Mouse (Mus musculus) large intestine, adult 2 months (tissue): ENCODE data around the gene Trp53inp2. TPM values are rescaled to one million over a fixed set of nuclear protein-coding genes. Genes with fewer than 3 reads are reported as not detected.

ENCODE experiments used
- DNase-seq: peaks from one replicate; pipeline ENCODE4 v3.0.0-alpha.2; 2012; ENCODE audit warnings: low read depth, low spot score
- WGBS: fragments of 180-500 bp; shearing (Covaris S2); methylation state at CpG from one replicate; pipeline ENCODE4 v1.1.7; 2018; 5-methylcytosine and 5-hydroxymethylcytosine counted together
- polyA plus RNA-seq: library from polyadenylated mRNA; depleted of rRNA; stranded (reverse); fragments of >200 nt; gene quantifications from 2 replicates; pipeline ENCODE4 v1.2.3, GENCODE M21; 2012; rRNA removed

The Trp53inp2 gene
- polyA plus RNA-seq: 59.2 and 83.3 TPM in 2 replicates

DNA sequence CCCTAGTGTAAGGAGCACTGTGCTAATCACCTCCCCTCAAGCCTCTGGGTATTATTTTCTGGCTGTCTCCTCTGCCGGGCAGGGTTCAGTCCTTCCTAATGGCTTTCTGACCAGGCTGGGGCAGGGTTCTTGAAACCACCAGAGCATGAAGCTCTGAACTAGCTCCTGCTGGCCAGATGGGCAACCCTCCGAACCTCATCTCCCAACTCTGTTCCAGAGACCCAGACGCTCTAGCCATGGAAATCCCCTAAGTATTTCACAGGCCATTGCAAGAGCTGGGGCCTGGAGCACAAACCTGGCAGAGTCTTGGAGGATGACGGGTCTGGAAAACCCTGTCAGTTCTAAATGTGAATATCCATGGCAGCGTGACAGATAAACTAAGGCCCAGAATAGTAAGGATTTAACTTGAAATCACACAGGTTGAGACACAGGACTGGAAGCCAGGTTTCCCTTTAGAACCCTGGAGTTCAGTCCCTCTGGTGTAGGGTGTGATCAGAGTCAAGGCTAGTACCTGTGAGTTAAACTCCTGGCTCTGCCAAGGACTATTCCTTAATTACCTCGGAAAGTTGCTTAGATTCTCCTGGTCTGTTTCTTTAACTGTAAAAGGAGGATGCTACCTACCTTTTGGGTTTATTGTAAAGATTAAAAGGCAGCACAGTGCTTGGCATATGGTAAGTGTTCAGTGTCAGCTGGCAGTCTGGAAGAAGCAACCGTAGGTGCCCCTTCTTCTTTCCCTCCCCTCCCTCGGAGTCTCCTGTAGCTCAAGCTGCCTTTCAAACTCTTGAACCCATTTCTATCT, at the start of gene Trp53inp2:
Gene Trp53inp2 (plus strand): TSS at position 799 of the 799 bp plus-strand sequence.
- WGBS: 55% methylated on average over 8 of the region's 8 CpGs
- no peak for DNase-seq

DNA sequence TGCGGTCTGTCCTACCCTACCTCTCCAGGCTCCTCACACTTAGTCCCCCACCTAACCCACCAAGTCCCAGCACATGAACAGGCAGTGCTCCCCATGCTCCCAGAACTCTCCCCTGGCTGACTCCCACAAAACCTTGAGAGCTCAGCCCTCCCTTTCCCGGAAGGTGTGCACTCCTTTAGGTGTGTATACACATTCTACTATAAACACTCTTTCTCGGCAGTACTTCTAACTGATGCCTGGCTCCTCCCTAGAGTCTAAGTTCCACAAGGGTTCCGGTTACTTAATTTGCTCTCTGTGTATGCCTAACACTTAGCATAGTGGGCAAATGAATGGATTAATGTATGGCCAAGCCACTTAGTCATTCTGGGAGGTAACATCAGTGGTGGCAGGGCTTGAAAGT, 49.5 kb upstream of the Trp53inp2 start:
- WGBS: 54% methylated on average over 4 of the region's 4 CpGs
- no peak for DNase-seq

GRCm38 (mm10) chr2:155333421-155333820, 47.4 kb upstream of the Trp53inp2 start:
- WGBS: 89% methylated on average over 1 of the region's 1 CpGs
- no peak for DNase-seq

DNA sequence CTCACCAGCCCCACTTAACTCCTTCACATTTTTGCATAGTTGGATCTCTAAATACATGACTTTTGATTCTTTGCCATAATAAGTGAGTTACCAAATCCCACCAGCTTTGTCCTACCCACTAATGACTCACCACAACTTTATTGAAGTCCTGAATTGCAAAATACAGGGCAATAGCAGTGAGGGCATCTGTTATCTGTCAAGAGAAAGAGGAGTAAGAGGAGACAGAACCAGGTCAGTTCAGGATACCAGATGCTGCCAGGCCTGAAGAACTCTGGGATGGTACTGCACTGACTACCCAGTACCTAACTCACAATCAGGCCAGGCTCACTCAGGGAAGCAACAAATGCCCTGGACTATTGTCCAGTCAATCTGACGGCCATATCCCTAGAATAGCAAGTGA, 45.6 kb upstream of the Trp53inp2 start:
- 78% methylated on average over 1 of the region's 1 CpGs for WGBS
- no peak for DNase-seq

DNA sequence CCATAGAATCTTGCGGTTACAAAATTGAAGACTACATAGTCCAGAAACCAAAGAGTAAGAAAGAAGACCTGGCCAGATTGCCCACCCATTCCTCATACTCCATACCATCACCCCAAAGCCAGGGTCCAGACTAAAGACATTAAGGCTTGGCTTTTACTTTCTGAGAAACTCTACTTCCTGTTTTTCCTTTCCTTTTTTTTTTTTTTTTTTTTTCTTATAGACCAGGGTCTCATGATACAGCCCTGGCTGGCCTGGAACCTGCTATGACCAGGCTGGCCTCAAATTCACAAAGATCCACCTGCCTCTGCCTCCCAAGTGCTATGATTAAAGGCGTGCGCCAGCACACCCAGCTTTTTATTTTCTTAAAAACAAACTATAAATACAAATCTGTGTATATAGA, 44.6 kb upstream of the Trp53inp2 start:
- WGBS: 93% methylated on average over 3 of the region's 3 CpGs
- DNase-seq: no peak

GRCm38 (mm10) chr2:155340166-155340565, 40.7 kb upstream of the Trp53inp2 start:
- DNase-seq: no peak

DNA sequence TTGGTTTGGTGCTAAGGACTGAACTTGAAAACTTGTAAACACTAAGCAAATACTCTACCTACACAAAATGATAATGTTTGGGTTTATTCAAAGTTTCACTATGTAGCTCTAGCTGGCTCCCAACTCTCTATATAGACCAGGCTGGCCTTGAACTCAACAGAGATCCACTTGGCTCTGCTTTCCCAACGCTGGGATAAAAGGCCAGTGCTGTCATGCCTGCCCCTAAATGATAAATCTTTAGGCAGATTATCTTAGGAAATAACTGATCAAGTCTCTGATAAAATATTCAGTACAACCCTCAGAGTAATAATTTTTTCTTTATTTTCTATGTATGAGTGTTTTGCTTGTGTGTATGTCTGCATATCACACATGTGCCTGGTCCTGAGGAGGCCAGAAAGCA, 34.2 kb upstream of the Trp53inp2 start:
- DNase-seq: no peak
- 63% methylated on average over 1 of the region's 1 CpGs for WGBS

GRCm38 (mm10) chr2:155354402-155354801, 26.5 kb upstream of the Trp53inp2 start:
- no peak for DNase-seq
- 82% methylated on average over 3 of the region's 3 CpGs for WGBS

DNA sequence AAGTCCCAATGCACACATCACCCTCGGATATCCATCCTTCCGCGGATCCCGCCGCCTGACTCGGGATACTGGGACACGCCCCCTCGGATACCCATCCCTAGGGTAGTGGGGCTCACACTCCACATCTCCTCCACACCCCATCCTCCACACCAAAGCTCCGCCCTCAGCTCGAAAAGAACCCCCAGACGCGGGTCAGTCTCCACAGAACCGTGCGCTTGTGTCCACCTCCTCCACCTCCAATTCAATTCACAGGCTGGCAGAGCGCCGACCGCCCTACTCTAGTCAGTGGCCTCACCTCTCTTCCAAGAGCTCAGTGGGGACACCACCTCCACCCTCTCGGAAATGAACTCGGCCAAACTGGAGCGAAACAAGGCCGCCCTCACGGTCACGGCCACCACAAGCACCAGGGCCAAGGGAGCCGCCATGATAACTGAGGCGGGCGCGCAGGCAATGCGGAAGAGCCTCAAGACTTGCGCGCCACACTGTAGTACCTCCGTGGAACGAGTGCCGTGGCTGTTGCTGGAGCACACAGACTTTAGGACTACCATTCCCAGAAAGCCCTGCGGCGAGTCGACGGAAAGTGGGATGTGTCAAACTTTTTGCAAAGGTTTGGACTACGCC, 23.8 kb upstream of the Trp53inp2 start, which contains the start of gene Pigu:
Gene Pigu (minus strand): TSS at position 460 of the 621 bp plus-strand sequence.
- peak; percentile 99 for DNase-seq
- under 1% methylated on average over 38 of the region's 38 CpGs for WGBS

DNA sequence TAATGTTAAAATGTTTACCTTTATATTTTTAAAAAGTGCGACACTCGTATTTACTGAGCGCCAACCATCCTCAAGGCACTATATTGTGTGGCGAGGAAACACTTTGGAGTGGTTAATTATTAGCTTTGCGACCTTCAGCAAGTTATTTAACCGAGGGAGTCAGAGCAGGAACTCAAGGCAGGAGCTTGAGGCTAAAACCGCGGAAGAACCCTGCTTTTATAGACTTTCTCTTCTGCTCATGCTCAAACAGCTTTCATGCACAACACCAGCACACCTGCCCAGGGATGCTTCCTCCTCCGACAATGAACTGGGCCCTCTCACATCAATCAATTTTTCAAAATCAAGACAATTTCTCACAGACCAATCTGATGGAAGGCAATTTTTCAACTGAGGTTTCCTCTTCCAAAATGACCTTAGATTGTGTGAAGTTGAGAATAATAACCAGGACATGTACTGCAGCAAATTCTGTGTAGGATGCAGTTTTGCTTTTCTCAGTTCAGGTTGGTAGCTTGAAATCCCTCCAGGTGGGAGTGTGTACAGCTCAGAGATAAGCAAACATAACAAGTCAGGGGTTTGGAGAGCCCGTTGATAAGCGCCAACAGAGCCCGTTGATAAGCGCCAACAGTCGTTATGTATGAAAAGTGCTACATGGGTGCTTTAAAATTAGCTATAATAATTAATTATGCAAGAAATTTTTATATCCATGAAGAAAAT, 23.0 kb upstream of the Trp53inp2 start:
- WGBS: 16% methylated on average over 14 of the region's 14 CpGs
- DNase-seq: peak; percentile 77

GRCm38 (mm10) chr2:155367635-155368284, 13.1 kb upstream of the Trp53inp2 start:
- no peak for DNase-seq
- WGBS: 79% methylated on average over 7 of the region's 7 CpGs

GRCm38 (mm10) chr2:155369333-155369883, 11.5 kb upstream of the Trp53inp2 start:
- 8% methylated on average over 7 of the region's 7 CpGs for WGBS
- no peak for DNase-seq

DNA sequence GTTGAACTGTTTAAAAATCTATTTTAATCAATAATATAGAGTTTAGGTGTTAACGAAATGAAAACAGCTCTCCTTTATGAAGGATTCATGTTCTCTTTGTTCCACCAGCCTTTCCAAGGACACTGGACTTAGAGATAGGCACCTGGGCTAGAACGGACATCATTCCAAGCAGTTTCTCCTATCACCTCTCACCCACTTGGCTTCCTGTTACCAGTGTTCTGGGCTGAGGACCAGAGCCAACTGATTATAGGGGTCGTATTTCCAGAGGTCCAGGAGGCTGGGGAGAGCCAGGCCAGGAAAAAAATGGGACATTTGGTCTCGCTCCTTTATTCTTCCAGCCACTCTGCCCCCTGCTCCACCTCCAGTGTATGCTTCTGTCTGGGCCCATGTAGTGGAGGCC, 8.4 kb upstream of the Trp53inp2 start:
- no peak for DNase-seq

DNA sequence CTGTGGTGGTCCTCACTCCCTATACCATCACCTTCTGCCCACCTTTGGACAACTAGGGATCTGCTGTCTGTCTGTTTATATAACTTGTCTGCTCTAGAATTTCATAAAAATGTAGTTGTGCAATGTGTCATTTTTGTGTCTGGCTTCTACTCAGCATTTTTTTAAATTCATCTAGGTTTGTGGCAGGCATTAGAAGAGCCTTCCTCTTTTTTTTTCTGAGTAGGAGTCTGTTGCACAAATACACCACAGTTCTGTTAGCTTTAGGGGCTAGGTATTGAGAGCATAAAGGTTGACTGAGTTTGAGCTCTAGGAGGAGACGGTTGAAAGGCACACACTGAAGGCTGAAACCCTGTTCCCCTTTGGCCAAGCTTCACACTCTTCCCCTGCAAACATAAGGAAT, 7.6 kb upstream of the Trp53inp2 start:
- 78% methylated on average over 1 of the region's 1 CpGs for WGBS
- no peak for DNase-seq

More for the DNA sequence above, 8.4 kb upstream of the Trp53inp2 start:
- 61% methylated on average over 4 of the region's 4 CpGs for WGBS

- no peak for DNase-seq
- WGBS: 35% methylated on average over 1 of the region's 1 CpGs
Observed at GRCm38 (mm10) chr2:155373886-155374285, 7.0 kb upstream of the Trp53inp2 start.

- DNase-seq: no peak
Observed at GRCm38 (mm10) chr2:155374521-155374920, 6.3 kb upstream of the Trp53inp2 start.

DNA sequence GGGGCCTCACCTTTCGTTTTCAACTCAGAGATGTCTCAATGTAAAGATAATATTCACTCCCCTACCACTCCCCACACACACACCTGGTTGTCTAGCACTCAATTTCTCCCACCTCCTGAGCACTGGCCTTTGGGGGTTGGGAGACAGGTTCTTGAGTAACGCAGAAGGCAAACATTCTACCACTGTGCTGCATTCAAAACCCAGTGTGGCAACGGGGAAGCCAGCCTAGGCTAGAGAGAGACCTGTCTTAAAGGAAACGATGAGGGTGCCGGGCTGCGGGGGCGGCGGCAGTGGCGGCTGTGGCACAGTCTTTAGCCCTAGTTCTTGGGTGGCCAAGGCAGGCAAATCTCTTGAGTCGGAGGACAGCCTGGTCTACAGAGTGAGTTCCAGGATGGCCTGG, 4.7 kb upstream of the Trp53inp2 start:
- WGBS: 85% methylated on average over 10 of the region's 10 CpGs
- DNase-seq: no peak

DNA sequence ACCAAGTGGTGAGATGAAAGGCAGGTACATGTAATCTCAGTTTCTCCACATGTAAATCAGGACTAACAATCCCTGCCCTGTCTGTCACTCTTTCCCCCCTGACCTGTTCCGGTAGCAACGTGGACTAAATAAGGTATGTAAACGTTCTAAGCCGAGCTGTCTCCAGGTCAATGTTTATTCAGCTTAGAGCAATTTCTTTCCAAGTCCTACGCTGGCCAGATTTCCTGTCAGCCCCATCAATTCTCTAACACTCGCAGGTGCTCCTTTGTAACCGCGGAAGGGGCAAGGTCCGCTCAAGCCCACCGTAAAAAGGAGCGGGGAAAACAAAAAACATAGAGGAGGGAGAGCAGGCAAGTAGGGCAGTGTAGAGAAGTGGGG, 190 bp downstream of the Trp53inp2 start:
- 1% methylated on average over 11 of the region's 11 CpGs for WGBS
- DNase-seq: no peak

GRCm38 (mm10) chr2:155381643-155382331, 928 bp downstream of the Trp53inp2 start:
- under 1% methylated on average over 68 of the region's 68 CpGs for WGBS
- DNase-seq: peak; percentile 73
